Mouse (Mus musculus) embryonic facial prominence, embryonic 11.5 days (tissue): ENCODE data around the gene Cel. TPM values are rescaled to one million over a fixed set of nuclear protein-coding genes. Genes with fewer than 3 reads are reported as not detected.

Experiments used
- ATAC-seq: fragments of 200-750 bp; cut with Nextera tagmentation; replicated peaks from 2 replicates; pipeline ENCODE4 v1.8.0; 2017; ENCODE audit warnings: low read depth; ENCODE audit not compliant: insufficient number of reproducible peaks, low FRiP score, low TSS enrichment
- DNase-seq: peaks from one replicate; pipeline ENCODE4 v3.0.0-alpha.2; 2015; ENCODE audit warnings: low spot score
- H3K27ac ChIP-seq: fragments of 300-500 bp; sonication (generic); replicated peaks from 2 replicates; pipeline ENCODE4 v1.5.1; 2014; ENCODE audit warnings: mild to moderate bottlenecking, low read depth, low read length, control low read depth
- H3K27me3 ChIP-seq: fragments of 300-500 bp; sonication (generic); 2 replicates; pipeline ENCODE4 v1.6.1; 2014; ENCODE audit warnings: mild to moderate bottlenecking, low read length, moderate library complexity, mixed read lengths; ENCODE audit not compliant: control insufficient read depth, insufficient read depth
- H3K36me3 ChIP-seq: fragments of 300-500 bp; sonication (generic); replicated peaks from 2 replicates; pipeline ENCODE4 v1.6.1; 2014; ENCODE audit warnings: low read depth, mild to moderate bottlenecking, low read length, moderate library complexity, mixed read lengths; ENCODE audit not compliant: control insufficient read depth, insufficient read depth
- H3K4me1 ChIP-seq: fragments of 300-500 bp; sonication (generic); 2 replicates; pipeline ENCODE4 v1.6.1; 2014; ENCODE audit warnings: low read length, mixed read lengths; ENCODE audit not compliant: control insufficient read depth, insufficient read depth
- H3K4me2 ChIP-seq: fragments of 300-500 bp; sonication (generic); 2 replicates; pipeline ENCODE4 v1.6.1; 2014; ENCODE audit warnings: low read depth, mild to moderate bottlenecking, control low read depth, low read length, moderate library complexity
- H3K4me3 ChIP-seq: fragments of 300-500 bp; sonication (generic); 2 replicates; pipeline ENCODE4 v1.5.1; 2014; ENCODE audit warnings: low read depth, low read length, control low read depth
- H3K9ac ChIP-seq: fragments of 300-500 bp; sonication (generic); replicated peaks from 2 replicates; pipeline ENCODE4 v1.6.1; 2014; ENCODE audit warnings: mild to moderate bottlenecking, control low read depth, low read length
- H3K9me3 ChIP-seq: fragments of 300-500 bp; sonication (generic); replicated peaks from 2 replicates; pipeline ENCODE4 v1.6.1; 2016; ENCODE audit warnings: mild to moderate bottlenecking, low read length, inconsistent platforms, mixed read lengths; ENCODE audit not compliant: control insufficient read depth
- WGBS: fragments of 180-500 bp; shearing (Covaris S2); extraction: QIAGEN DNeasy Blood & Tissue Kit; methylation state at CpG from one replicate; pipeline ENCODE4 v1.1.7; 2014; 5-methylcytosine and 5-hydroxymethylcytosine counted together
- polyA plus RNA-seq: library from polyadenylated mRNA; unstranded; fragments of >200 nt; fragmentation: Nextera tagmentation; extraction: Ambion mirVana; gene quantifications from 2 replicates; pipeline ENCODE4 v1.2.1, GENCODE M21; 2014

Gene Cel
- polyA plus RNA-seq, 1 experiment from 2014 or later, result not detected

GRCm38 (mm10) chr2:28534436-28535262 is 28.6 kb downstream of the Cel start:
- H3K4me2 ChIP-seq, result peak overlapping the region; percentile 75
- no peaks in the 10 kb centered on the region for H3K36me3 ChIP-seq
- no peaks in the 10 kb centered on the region for H3K9me3 ChIP-seq
- no peaks in the 10 kb centered on the region for H3K27me3 ChIP-seq
- DNase-seq (peak; percentile 79), ATAC-seq (peak; percentile 36; the same call in 1 of the 2 replicates)
- H3K4me3 ChIP-seq, result peak overlapping the region; percentile 71
- peak overlapping the region; percentile 77 for H3K27ac ChIP-seq
- 14% methylated on average over 11 of the region's 11 CpGs for WGBS
- H3K9ac ChIP-seq, result peak overlapping the region; percentile 39
- peaks cover 14% of the 10 kb centered on the region for H3K4me1 ChIP-seq

GRCm38 (mm10) chr2:28533901-28534435 is 29.2 kb downstream of the Cel start:
- H3K27ac ChIP-seq, result peak overlapping the region; percentile 77
- no peak for DNase-seq
- peak overlapping the region; percentile 75 for H3K4me2 ChIP-seq
- peak overlapping the region; percentile 82 for H3K9ac ChIP-seq
- H3K9me3 ChIP-seq, result no peaks in the 10 kb centered on the region
- peaks cover 11% of the 10 kb centered on the region for H3K4me1 ChIP-seq
- no peaks in the 10 kb centered on the region for H3K36me3 ChIP-seq
- 59% methylated on average over 7 of the region's 7 CpGs for WGBS
- peak; percentile 5; the same call in 1 of the 2 replicates for ATAC-seq
- peak overlapping the region; percentile 71 for H3K4me3 ChIP-seq
- no peaks in the 10 kb centered on the region for H3K27me3 ChIP-seq

- Histone ChIP-seq H3K9me3 (no peaks in the 10 kb centered on the region), H3K36me3 (no peaks in the 10 kb centered on the region), H3K4me2 (peak overlapping the region; percentile 75), H3K27me3 (no peaks in the 10 kb centered on the region), H3K4me3 (peak overlapping the region; percentile 71), H3K27ac (peak overlapping the region; percentile 77), H3K4me1 (peaks cover 7% of the 10 kb centered on the region), H3K9ac (peak overlapping the region; percentile 82)
- peak; percentile 92 for DNase-seq
- WGBS, result 2% methylated on average over 49 of the region's 49 CpGs
- ATAC-seq, result peak; percentile 85
Measured at GRCm38 (mm10) chr2:28532938-28533771, 30.0 kb downstream of the Cel start.

GRCm38 (mm10) chr2:28530311-28530710 is 32.9 kb downstream of the Cel start:
- WGBS, result 56% methylated on average over 7 of the region's 7 CpGs
- H3K9me3 ChIP-seq, result no peaks in the 10 kb centered on the region
- ATAC-seq, result no peak
- H3K4me1 ChIP-seq, result peaks cover 10% of the 10 kb centered on the region
- DNase-seq, result no peak
- H3K27me3 ChIP-seq, result no peaks in the 10 kb centered on the region
- H3K36me3 ChIP-seq, result no peaks in the 10 kb centered on the region
- H3K9ac ChIP-seq, result no peak overlapping the region; the same call in 1 of the 2 replicates
- H3K27ac ChIP-seq, result no peak overlapping the region
- no peak overlapping the region for H3K4me2 ChIP-seq
- no peak overlapping the region for H3K4me3 ChIP-seq

GRCm38 (mm10) chr2:28529856-28530255 is 33.3 kb downstream of the Cel start:
- no peaks in the 10 kb centered on the region for H3K9me3 ChIP-seq
- H3K4me3 ChIP-seq, result no peak overlapping the region
- no peaks in the 10 kb centered on the region for H3K36me3 ChIP-seq
- no peak overlapping the region for H3K27ac ChIP-seq
- ATAC-seq, result no peak
- peaks cover 11% of the 10 kb centered on the region; the same call in 1 of the 2 replicates for H3K4me1 ChIP-seq
- H3K9ac ChIP-seq, result 0 out of 2 replicates have a peak overlapping the region, but pooled peaks have one; percentile 22
- 75% methylated on average over 4 of the region's 4 CpGs for WGBS
- DNase-seq, result no peak
- H3K4me2 ChIP-seq, result no peak overlapping the region
- H3K27me3 ChIP-seq, result no peaks in the 10 kb centered on the region

- ATAC-seq, result no peak
- Histone ChIP-seq H3K4me3 (no peak overlapping the region), H3K27me3 (no peaks in the 10 kb centered on the region), H3K4me1 (peaks cover 11% of the 10 kb centered on the region; the same call in 1 of the 2 replicates), H3K9me3 (no peaks in the 10 kb centered on the region), H3K9ac (no peak overlapping the region), H3K27ac (no peak overlapping the region), H3K36me3 (no peaks in the 10 kb centered on the region), H3K4me2 (no peak overlapping the region)
- 76% methylated on average over 7 of the region's 7 CpGs for WGBS
- no peak for DNase-seq
Measured at GRCm38 (mm10) chr2:28528354-28528730, 34.9 kb downstream of the Cel start.

GRCm38 (mm10) chr2:28527436-28528353 is 35.5 kb downstream of the Cel start:
- DNase-seq (no peak), ATAC-seq (no peak)
- no peak overlapping the region for H3K4me3 ChIP-seq
- no peak overlapping the region for H3K9ac ChIP-seq
- no peaks in the 10 kb centered on the region for H3K36me3 ChIP-seq
- no peaks in the 10 kb centered on the region for H3K27me3 ChIP-seq
- WGBS, result 81% methylated on average over 20 of the region's 20 CpGs
- H3K4me2 ChIP-seq, result no peak overlapping the region
- H3K9me3 ChIP-seq, result no peaks in the 10 kb centered on the region
- H3K4me1 ChIP-seq, result peaks cover 8% of the 10 kb centered on the region; the same call in 1 of the 2 replicates
- H3K27ac ChIP-seq, result no peak overlapping the region
